Mouse (Mus musculus) midbrain, embryonic 12.5 days (tissue): ENCODE data around the gene Sparc. TPM values are rescaled to one million over a fixed set of nuclear protein-coding genes. Genes with fewer than 3 reads are reported as not detected.
A peak's percentile ranks its signal among the peaks of the same experiment; 100 is the strongest.
"Not testable (repeated sequence)": the region's sequence is repeated elsewhere in the genome, so short reads cannot be mapped to it uniquely, and the experiment has no call there.

Experiments
- ATAC-seq: fragments of 200-750 bp; cut with Nextera tagmentation; 2 replicates; pipeline ENCODE4 v1.8.0; 2017; ENCODE audit warnings: low read depth, moderate TSS enrichment, moderate library complexity; ENCODE audit not compliant: low FRiP score
- H3K27ac ChIP-seq: fragments of 300-500 bp; sonication (generic); replicated peaks from 2 replicates; pipeline ENCODE4 v1.5.1; 2016; ENCODE audit warnings: mild to moderate bottlenecking
- H3K27me3 ChIP-seq: fragments of 300-500 bp; sonication (generic); 2 replicates; pipeline ENCODE4 v1.6.1; 2016; ENCODE audit warnings: mild to moderate bottlenecking
- H3K36me3 ChIP-seq: fragments of 300-500 bp; sonication (generic); 2 replicates; pipeline ENCODE4 v1.6.1; 2016
- H3K4me1 ChIP-seq: fragments of 300-500 bp; sonication (generic); 2 replicates; pipeline ENCODE4 v1.6.1; 2016
- H3K4me2 ChIP-seq: fragments of 300-500 bp; sonication (generic); replicated peaks from 2 replicates; pipeline ENCODE4 v1.6.1; 2016; ENCODE audit warnings: mild to moderate bottlenecking, moderate library complexity
- H3K4me3 ChIP-seq: fragments of 300-500 bp; sonication (generic); 2 replicates; pipeline ENCODE4 v1.5.1; 2016; ENCODE audit warnings: mild to moderate bottlenecking
- H3K9ac ChIP-seq: fragments of 300-500 bp; sonication (generic); replicated peaks from 2 replicates; pipeline ENCODE4 v1.6.1; 2016; ENCODE audit warnings: mild to moderate bottlenecking, moderate library complexity
- H3K9me3 ChIP-seq: fragments of 300-500 bp; sonication (generic); 2 replicates; pipeline ENCODE4 v1.6.1; 2016; ENCODE audit warnings: mild to moderate bottlenecking
- WGBS: fragments of 180-500 bp; shearing (Covaris S2); methylation state at CpG from one replicate; pipeline ENCODE4 v1.1.7; 2016; 5-methylcytosine and 5-hydroxymethylcytosine counted together
- polyA plus RNA-seq: library from polyadenylated mRNA; unstranded; fragments of >200 nt; fragmentation: Nextera tagmentation; extraction: Ambion mirVana; gene quantifications from 2 replicates; pipeline ENCODE4 v1.2.1, GENCODE M21; 2016

Gene Sparc
- polyA plus RNA-seq, 1 experiment from 2014 or later, result 579 TPM

- no peaks in the 10 kb centered on the region for H3K27me3 ChIP-seq
- H3K4me3 ChIP-seq, result no peak overlapping the region
- H3K4me1 ChIP-seq, result peaks cover 15% of the 10 kb centered on the region
- 87% methylated on average over 2 of the region's 2 CpGs for WGBS
- H3K9me3 ChIP-seq, result no peaks in the 10 kb centered on the region
- no peak overlapping the region for H3K9ac ChIP-seq
- H3K36me3 ChIP-seq, result no peaks in the 10 kb centered on the region
- H3K4me2 ChIP-seq, result no peak overlapping the region
- ATAC-seq, result no peak
- no peak overlapping the region for H3K27ac ChIP-seq
Observed at GRCm38 (mm10) chr11:55429973-55430372, 7.0 kb upstream of the Sparc start.

DNA sequence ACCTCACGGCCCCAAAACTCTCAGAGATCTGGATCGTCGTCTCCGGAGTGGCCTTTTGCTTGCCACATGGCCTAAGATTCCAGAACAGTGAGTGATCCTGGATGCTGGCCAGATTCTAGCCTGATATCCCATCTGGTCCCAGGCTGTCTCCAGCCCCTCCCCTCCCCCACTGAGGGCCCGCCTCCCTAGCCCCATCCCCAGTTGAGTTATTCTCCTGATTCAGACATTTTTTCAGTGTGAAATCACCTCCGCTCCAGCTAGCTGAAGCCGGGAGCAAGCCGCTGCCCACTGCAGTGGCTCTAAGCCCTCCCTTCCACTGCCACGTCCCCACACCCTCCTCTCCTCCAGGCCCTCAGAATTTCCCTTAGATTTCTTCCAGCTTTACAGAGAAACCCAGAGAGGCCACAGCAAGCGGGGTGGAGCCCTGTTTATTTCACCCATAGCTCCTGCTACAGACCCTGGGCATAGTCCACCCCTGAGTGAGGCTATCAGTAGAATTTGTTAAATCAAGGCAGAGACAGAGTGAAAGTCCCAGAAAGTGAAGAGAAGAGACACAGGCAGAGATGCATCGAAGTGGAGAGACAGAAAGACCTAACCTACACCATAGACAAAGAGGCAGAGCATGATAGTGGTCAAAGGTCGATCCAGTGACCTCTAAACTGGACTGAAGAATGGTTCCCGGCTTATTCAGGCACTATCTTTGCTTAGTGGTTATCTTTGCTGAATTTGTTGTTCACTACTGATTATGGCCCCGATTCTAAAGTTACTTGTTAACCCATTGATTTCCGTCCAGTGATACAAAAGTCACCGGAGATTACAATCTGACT, 5.4 kb upstream of the Sparc start:
- Histone ChIP-seq H3K27me3 (no peaks in the 10 kb centered on the region), H3K4me1 (peaks cover 30% of the 10 kb centered on the region), H3K4me3 (no peak overlapping the region), H3K27ac (peak overlapping the region; percentile 60), H3K4me2 (no peak overlapping the region), H3K9ac (no peak overlapping the region), H3K9me3 (no peaks in the 10 kb centered on the region), H3K36me3 (no peaks in the 10 kb centered on the region)
- 37% methylated on average over 16 of the region's 16 CpGs for WGBS
- ATAC-seq, result peak; percentile 67

DNA sequence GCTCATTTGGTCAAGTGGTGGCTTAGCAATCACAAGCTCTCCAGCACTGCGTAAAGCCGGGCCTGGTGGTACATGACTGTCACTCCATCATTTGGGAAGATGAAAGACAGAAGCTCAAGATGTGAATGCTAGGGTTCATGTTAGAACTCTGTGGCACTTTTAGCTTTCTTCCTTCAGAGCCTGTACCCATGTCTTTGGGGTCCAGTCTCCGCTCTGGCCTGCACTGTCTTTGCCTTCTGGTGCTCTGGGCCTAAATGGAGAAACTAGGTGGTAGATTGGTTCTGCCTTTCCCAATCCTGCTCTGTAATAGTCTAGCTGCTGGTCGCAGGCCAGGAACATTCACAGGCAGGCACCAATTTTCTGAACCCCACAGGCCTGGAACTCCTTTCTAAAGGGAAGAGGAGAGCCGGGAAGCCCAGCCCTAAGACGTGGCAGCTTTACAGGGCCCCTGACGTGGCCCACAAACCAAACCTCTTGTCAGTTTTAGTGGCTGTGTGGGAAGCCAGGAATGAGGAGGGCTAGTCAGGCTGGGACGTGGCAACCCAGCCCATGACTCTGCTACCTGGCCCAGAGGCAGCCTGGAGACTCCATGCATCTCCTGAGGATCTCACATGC, 1.9 kb upstream of the Sparc start:
- H3K36me3 ChIP-seq, result no peaks in the 10 kb centered on the region
- H3K4me1 ChIP-seq, result peaks cover 38% of the 10 kb centered on the region
- no peaks in the 10 kb centered on the region for H3K9me3 ChIP-seq
- no peak overlapping the region for H3K4me3 ChIP-seq
- H3K4me2 ChIP-seq, result no peak overlapping the region
- ATAC-seq, result no peak
- 74% methylated on average over 8 of the region's 8 CpGs for WGBS
- H3K27ac ChIP-seq, result no peak overlapping the region; the same call in 1 of the 2 replicates
- H3K9ac ChIP-seq, result no peak overlapping the region
- peaks cover 4% of the 10 kb centered on the region; the same call in 1 of the 2 replicates for H3K27me3 ChIP-seq

DNA sequence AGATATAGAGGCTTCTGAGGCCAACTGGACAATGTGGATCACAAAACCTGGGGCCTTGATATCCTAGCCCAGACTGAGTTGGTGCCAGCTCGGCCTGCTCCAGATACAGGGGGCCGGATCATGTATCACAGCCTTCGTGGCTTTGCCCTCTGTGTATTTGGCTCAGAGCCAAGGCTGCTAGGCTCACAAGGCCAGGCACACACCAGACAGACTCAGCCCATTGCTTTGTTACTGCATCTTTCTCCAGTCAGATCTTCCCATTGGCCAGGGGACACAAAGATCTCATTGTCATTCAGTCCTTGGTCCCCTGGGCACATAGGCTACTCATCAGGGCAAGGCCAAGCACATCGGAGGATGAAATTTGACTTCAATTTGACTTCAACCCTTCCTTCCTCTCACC, 773 bp upstream of the Sparc start:
- Histone ChIP-seq H3K4me2 (no peak overlapping the region), H3K36me3 (no peaks in the 10 kb centered on the region), H3K27me3 (peaks cover 4% of the 10 kb centered on the region; the same call in 1 of the 2 replicates), H3K9ac (no peak overlapping the region), H3K4me1 (peaks cover 49% of the 10 kb centered on the region), H3K9me3 (no peaks in the 10 kb centered on the region), H3K4me3 (no peak overlapping the region), H3K27ac (peak overlapping the region; percentile 80)
- 16% methylated on average over 4 of the region's 4 CpGs for WGBS
- ATAC-seq, result peak; percentile 83

GRCm38 (mm10) chr11:55419678-55420307, 3.2 kb downstream of the Sparc start:
- Histone ChIP-seq H3K36me3 (no peaks in the 10 kb centered on the region), H3K27me3 (peaks cover 4% of the 10 kb centered on the region; the same call in 1 of the 2 replicates), H3K4me1 (peaks cover 55% of the 10 kb centered on the region), H3K27ac (peak overlapping the region; percentile 84), H3K4me2 (peak overlapping the region; percentile 59), H3K9ac (peak overlapping the region; percentile 61), H3K4me3 (peak overlapping the region; percentile 41), H3K9me3 (no peaks in the 10 kb centered on the region)
- WGBS, result under 1% methylated on average over 9 of the region's 9 CpGs
- ATAC-seq, result peak; percentile 51

GRCm38 (mm10) chr11:55419296-55419677, 3.7 kb downstream of the Sparc start:
- Histone ChIP-seq H3K27me3 (peaks cover 4% of the 10 kb centered on the region; the same call in 1 of the 2 replicates), H3K36me3 (no peaks in the 10 kb centered on the region), H3K4me3 (peak overlapping the region; percentile 41), H3K4me2 (peak overlapping the region; percentile 59), H3K27ac (peak overlapping the region; percentile 84), H3K4me1 (peaks cover 50% of the 10 kb centered on the region), H3K9ac (peak overlapping the region; percentile 61), H3K9me3 (no peaks in the 10 kb centered on the region)
- WGBS, result 2% methylated on average over 4 of the region's 4 CpGs
- no peak for ATAC-seq

GRCm38 (mm10) chr11:55418704-55419061, 4.3 kb downstream of the Sparc start:
- H3K9me3 ChIP-seq, result no peaks in the 10 kb centered on the region
- H3K4me1 ChIP-seq, result peaks cover 43% of the 10 kb centered on the region
- peak overlapping the region; percentile 61 for H3K9ac ChIP-seq
- peak overlapping the region; percentile 59 for H3K4me2 ChIP-seq
- 0 out of 2 replicates have a peak, but pooled peaks have one; percentile 9 for ATAC-seq
- H3K4me3 ChIP-seq, result peak overlapping the region; percentile 41
- WGBS, result 7% methylated on average over 3 of the region's 3 CpGs
- H3K36me3 ChIP-seq, result no peaks in the 10 kb centered on the region
- H3K27ac ChIP-seq, result 0 out of 2 replicates have a peak overlapping the region, but pooled peaks have one; percentile 84
- H3K27me3 ChIP-seq, result peaks cover 4% of the 10 kb centered on the region; the same call in 1 of the 2 replicates

GRCm38 (mm10) chr11:55417898-55418703, 4.9 kb downstream of the Sparc start:
- H3K9me3 ChIP-seq, result no peaks in the 10 kb centered on the region
- WGBS, result under 1% methylated on average over 24 of the region's 24 CpGs
- H3K36me3 ChIP-seq, result no peaks in the 10 kb centered on the region
- peak overlapping the region; percentile 61 for H3K9ac ChIP-seq
- peak overlapping the region; percentile 59 for H3K4me2 ChIP-seq
- H3K4me1 ChIP-seq, result peaks cover 40% of the 10 kb centered on the region
- peak; percentile 77 for ATAC-seq
- peak overlapping the region; percentile 41 for H3K4me3 ChIP-seq
- H3K27me3 ChIP-seq, result peaks cover 4% of the 10 kb centered on the region; the same call in 1 of the 2 replicates
- peak overlapping the region; percentile 84; the same call in 1 of the 2 replicates for H3K27ac ChIP-seq

DNA sequence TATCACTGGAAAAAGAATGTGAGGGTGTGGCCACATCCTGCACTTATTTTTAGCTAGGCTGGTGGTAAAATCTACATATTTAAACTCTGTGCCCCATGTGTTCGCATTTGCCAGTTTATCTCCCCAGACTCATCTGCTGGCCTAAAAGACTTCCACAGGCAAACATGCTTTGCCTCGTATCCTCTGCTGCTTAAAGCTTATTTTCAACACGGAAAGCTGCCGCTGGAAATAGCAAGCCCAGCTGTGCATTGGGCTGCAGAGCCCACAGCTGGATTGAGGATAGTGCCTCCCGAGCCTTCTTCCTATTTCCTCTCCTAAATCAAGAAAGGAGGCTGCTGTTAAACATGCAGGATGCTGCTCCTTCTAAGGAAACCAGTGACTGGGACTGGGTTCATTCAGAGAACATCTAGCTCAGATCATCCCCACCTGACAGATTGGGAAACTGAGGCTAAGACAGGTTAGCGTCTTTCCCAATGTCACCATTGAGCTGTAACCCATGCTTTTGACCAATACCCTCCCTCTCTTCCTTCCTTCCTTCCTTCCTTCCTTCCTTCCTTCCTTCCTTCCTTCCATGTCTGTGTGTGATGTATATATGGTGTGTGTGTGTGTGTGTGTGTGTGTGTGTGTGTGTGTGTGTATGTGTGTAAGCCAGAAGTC, 6.2 kb downstream of the Sparc start:
- WGBS, result 72% methylated on average over 6 of the region's 6 CpGs

GRCm38 (mm10) chr11:55415731-55416130, 7.3 kb downstream of the Sparc start:
- H3K4me1 ChIP-seq, result peaks cover 40% of the 10 kb centered on the region
- 84% methylated on average over 6 of the region's 6 CpGs for WGBS
- not testable (repeated sequence) for H3K9me3 ChIP-seq, H3K36me3 ChIP-seq, H3K4me2 ChIP-seq, H3K4me3 ChIP-seq, H3K27me3 ChIP-seq, H3K27ac ChIP-seq, H3K9ac ChIP-seq, ATAC-seq

More for the DNA sequence above, 6.2 kb downstream of the Sparc start:
- H3K4me1 ChIP-seq, result peaks cover 40% of the 10 kb centered on the region
- H3K9me3 ChIP-seq, result no peaks in the 10 kb centered on the region
- H3K27me3 ChIP-seq, result 0 out of 2 replicates have a peak, but pooled peaks cover 4% of the 10 kb centered on the region
- H3K27ac ChIP-seq, result 0 out of 2 replicates have a peak overlapping the region, but pooled peaks have one; percentile 20
- H3K36me3 ChIP-seq, result no peaks in the 10 kb centered on the region
- H3K9ac ChIP-seq, result no peak overlapping the region
- ATAC-seq, result no peak
- H3K4me2 ChIP-seq, result no peak overlapping the region
- H3K4me3 ChIP-seq, result no peak overlapping the region
